Mouse (Mus musculus) forebrain, embryonic 13.5 days (tissue): ENCODE results near the gene Poc1b. TPM values are rescaled to one million over a fixed set of nuclear protein-coding genes. Genes with fewer than 3 reads are reported as not detected.

ENCODE experiments used
- ATAC-seq: fragments of 200-750 bp; cut with Nextera tagmentation; 2 replicates; pipeline ENCODE4 v1.8.0; 2017
- H3K27ac ChIP-seq: fragments of 300-500 bp; sonication (generic); 2 replicates; pipeline ENCODE4 v1.5.1; 2015; ENCODE audit warnings: inconsistent platforms, mild to moderate bottlenecking, moderate library complexity
- H3K27me3 ChIP-seq: fragments of 300-500 bp; sonication (generic); 2 replicates; pipeline ENCODE4 v1.6.1; 2015; ENCODE audit warnings: mild to moderate bottlenecking, inconsistent platforms
- H3K36me3 ChIP-seq: fragments of 300-500 bp; sonication (generic); 2 replicates; pipeline ENCODE4 v1.6.1; 2015; ENCODE audit warnings: mild to moderate bottlenecking, inconsistent platforms; ENCODE audit not compliant: poor library complexity, severe bottlenecking
- H3K4me1 ChIP-seq: fragments of 300-500 bp; sonication (generic); 2 replicates; pipeline ENCODE4 v1.6.1; 2015; ENCODE audit warnings: inconsistent platforms
- H3K4me2 ChIP-seq: fragments of 300-500 bp; sonication (generic); 2 replicates; pipeline ENCODE4 v1.6.1; 2015; ENCODE audit warnings: inconsistent platforms, mild to moderate bottlenecking, moderate library complexity
- H3K4me3 ChIP-seq: fragments of 300-500 bp; sonication (generic); 2 replicates; pipeline ENCODE4 v1.5.1; 2015; ENCODE audit warnings: mild to moderate bottlenecking, inconsistent platforms
- H3K9ac ChIP-seq: fragments of 300-500 bp; sonication (generic); 2 replicates; pipeline ENCODE4 v1.6.1; 2015; ENCODE audit warnings: mild to moderate bottlenecking, inconsistent platforms
- H3K9me3 ChIP-seq: fragments of 300-500 bp; sonication (generic); replicated peaks from 2 replicates; pipeline ENCODE4 v1.6.1; 2016; ENCODE audit warnings: inconsistent platforms
- WGBS: fragments of 180-500 bp; shearing (Covaris S2); methylation state at CpG from one replicate; pipeline ENCODE4 v1.1.7; 2015; 5-methylcytosine and 5-hydroxymethylcytosine counted together
- polyA plus RNA-seq: library from polyadenylated mRNA; unstranded; fragments of >200 nt; fragmentation: Nextera tagmentation; extraction: Ambion mirVana; gene quantifications from 2 replicates; pipeline ENCODE4 v1.2.1, GENCODE M21; 2015

The Poc1b gene
- polyA plus RNA-seq, 1 experiment from 2014 or later: 16.0 TPM

DNA sequence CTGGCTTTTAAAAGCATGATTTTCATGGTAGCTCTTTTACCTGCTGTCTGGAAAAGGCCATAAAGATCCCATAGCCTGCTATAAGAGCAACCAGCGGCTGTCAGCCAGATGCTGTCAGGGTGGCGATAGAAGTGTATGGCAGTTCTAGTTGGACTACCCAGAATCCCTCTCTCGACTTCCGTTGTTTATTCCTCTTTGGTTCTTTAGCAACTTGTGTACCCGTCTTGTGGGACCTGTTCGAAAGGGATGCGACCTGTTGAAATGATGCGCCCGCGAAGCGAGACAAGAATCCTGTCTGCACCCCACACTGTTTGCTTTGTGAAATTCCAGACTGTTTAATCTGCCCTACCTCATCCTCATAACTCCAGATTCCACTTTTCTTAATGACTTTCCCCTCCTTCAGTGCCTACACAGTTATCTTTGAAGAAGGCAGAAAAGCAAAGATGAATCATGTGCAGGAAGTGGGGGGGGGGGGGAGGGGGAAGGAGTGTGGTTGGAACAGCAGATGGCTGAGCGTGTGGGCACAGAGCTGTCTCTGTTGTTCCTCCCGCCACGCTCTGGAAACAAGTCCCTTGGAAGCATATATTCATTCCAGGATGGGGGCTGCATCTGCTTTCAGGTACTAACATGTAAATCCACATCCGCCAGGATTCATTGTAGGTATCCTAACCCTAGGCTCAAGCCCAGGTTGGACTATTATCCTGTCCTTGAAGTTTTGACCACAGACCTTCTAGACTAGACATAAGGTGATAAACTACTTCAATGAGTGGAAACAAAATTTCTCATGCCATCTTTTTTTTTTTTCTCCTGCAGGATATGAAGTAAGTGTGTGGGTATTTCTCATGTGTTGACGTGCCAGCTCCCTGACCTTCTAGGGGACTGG, 135.2 kb downstream of the Poc1b start:
- no peak overlapping the region for H3K27ac ChIP-seq
- H3K4me2 ChIP-seq: no peak overlapping the region
- 85% methylated on average over 16 of the region's 16 CpGs for WGBS
- 0 out of 2 replicates have a peak, but pooled peaks cover 6% of the 10 kb centered on the region for H3K4me1 ChIP-seq
- H3K9me3 ChIP-seq: no peaks in the 10 kb centered on the region
- no peak overlapping the region for H3K4me3 ChIP-seq
- no peaks in the 10 kb centered on the region for H3K27me3 ChIP-seq
- 0 out of 2 replicates have a peak, but pooled peaks have one; percentile 63 for ATAC-seq
- H3K36me3 ChIP-seq: no peaks in the 10 kb centered on the region
- no peak overlapping the region for H3K9ac ChIP-seq

- Histone ChIP-seq H3K27me3 (no peaks in the 10 kb centered on the region), H3K36me3 (no peaks in the 10 kb centered on the region), H3K9ac (no peak overlapping the region), H3K4me1 (0 out of 2 replicates have a peak, but pooled peaks cover 6% of the 10 kb centered on the region), H3K27ac (no peak overlapping the region), H3K4me2 (no peak overlapping the region), H3K4me3 (no peak overlapping the region), H3K9me3 (no peaks in the 10 kb centered on the region)
- WGBS: 43% methylated on average over 10 of the region's 10 CpGs
- ATAC-seq: no peak
These were observed 135.9 kb downstream of the Poc1b start for GRCm38 (mm10) chr10:99242721-99243120.

GRCm38 (mm10) chr10:99243907-99244489, 137.2 kb downstream of the Poc1b start:
- ATAC-seq: no peak
- 0 out of 2 replicates have a peak, but pooled peaks cover 6% of the 10 kb centered on the region for H3K4me1 ChIP-seq
- H3K27me3 ChIP-seq: no peaks in the 10 kb centered on the region
- H3K36me3 ChIP-seq: no peaks in the 10 kb centered on the region
- H3K9me3 ChIP-seq: no peaks in the 10 kb centered on the region
- H3K4me2 ChIP-seq: no peak overlapping the region
- H3K27ac ChIP-seq: no peak overlapping the region
- no peak overlapping the region for H3K9ac ChIP-seq
- H3K4me3 ChIP-seq: no peak overlapping the region
- WGBS: 72% methylated on average over 5 of the region's 5 CpGs

GRCm38 (mm10) chr10:99244655-99245260, 137.9 kb downstream of the Poc1b start:
- no peak overlapping the region for H3K4me2 ChIP-seq
- H3K4me3 ChIP-seq: no peak overlapping the region
- no peaks in the 10 kb centered on the region for H3K27me3 ChIP-seq
- no peak overlapping the region for H3K9ac ChIP-seq
- ATAC-seq: no peak
- 64% methylated on average over 7 of the region's 7 CpGs for WGBS
- no peaks in the 10 kb centered on the region for H3K9me3 ChIP-seq
- H3K4me1 ChIP-seq: 0 out of 2 replicates have a peak, but pooled peaks cover 6% of the 10 kb centered on the region
- no peak overlapping the region for H3K27ac ChIP-seq
- no peaks in the 10 kb centered on the region for H3K36me3 ChIP-seq

DNA sequence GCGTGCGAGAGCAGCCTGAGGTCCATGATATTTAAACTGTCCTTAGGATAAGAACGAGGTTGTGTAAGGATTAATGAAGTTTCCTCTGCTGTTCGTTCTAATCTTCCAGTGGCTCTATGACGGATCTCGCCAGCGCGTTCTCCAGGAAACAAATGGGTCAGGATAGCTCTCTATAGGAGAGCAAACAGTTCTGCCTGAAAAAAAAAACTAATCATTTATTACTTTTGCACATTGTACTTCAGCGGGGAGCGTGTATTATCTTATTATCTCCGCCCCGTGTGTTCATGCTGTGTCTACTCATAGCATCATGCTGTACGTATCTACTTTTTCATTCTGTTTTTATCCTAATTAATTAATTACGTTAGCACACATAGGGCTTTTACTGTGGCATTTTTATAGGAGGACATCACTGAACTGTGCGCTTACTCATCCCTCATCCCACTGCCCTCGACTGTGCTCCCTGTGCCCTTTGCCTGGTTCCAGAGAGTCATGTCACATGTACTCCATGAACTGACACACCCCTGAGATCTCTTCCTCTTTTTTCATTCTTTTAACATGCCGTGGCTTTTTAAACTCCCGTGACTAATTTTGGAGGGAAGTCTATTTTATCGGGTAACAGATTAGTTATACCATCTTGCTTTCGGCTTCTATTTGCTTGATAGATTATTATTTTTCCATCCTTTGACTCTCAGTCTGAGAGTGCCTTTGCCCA, 140.1 kb downstream of the Poc1b start:
- Histone ChIP-seq H3K36me3 (no peaks in the 10 kb centered on the region), H3K9me3 (no peaks in the 10 kb centered on the region), H3K4me3 (no peak overlapping the region), H3K9ac (no peak overlapping the region), H3K27me3 (no peaks in the 10 kb centered on the region), H3K4me2 (no peak overlapping the region), H3K27ac (no peak overlapping the region), H3K4me1 (0 out of 2 replicates have a peak, but pooled peaks cover 6% of the 10 kb centered on the region)
- ATAC-seq: no peak
- 81% methylated on average over 20 of the region's 20 CpGs for WGBS

Other genes with a start within 250 kb of the Poc1b start
- gene Atp2b1, start 192.6 kb upstream of the Poc1b start, polyA plus RNA-seq: 103 and 112 TPM in 2 replicates
- 2.4 and 3.1 TPM in 2 replicates for gene Galnt4, start 1.1 kb downstream of the Poc1b start, polyA plus RNA-seq
- 0.15 TPM in 1 of 2 replicates, not detected in the other for gene Phxr2, start 19.3 kb downstream of the Poc1b start, polyA plus RNA-seq
- 24.9 and 26.8 TPM in 2 replicates for gene Dusp6, start 156.2 kb downstream of the Poc1b start, polyA plus RNA-seq